Mouse (Mus musculus): ENCODE measurements around the gene Cd48. TPM values are rescaled to one million over a fixed set of nuclear protein-coding genes. Genes with fewer than 3 reads are reported as not detected.
"Not testable (repeated sequence)": the region's sequence is repeated elsewhere in the genome, so short reads cannot be mapped to it uniquely, and the experiment has no call there.

Cd48 gene
- total RNA-seq (2021) = 1 to 10 TPM; 2.0 to 2.2 TPM
- long read RNA-seq, experiment 1 = 0 reads
- long read RNA-seq, experiment 2, partial matches to known transcripts = 0 of 1 reads
- long read RNA-seq, experiment 2, other reads (novel, unspliced or antisense) = 0 of 1 reads

GRCm38 (mm10) chr1:171681531-171682299, at the start of gene Cd48:
TSS of gene Cd48 (plus strand) at chr1:171682009.
- DNase-seq (ENCODE audit: low spot score in 2 of 2) = no peak

- DNase-seq (ENCODE audit: low spot score in 2 of 2) = no peak
Measured at GRCm38 (mm10) chr1:171635696-171636095, 46.1 kb upstream of the Cd48 start.

GRCm38 (mm10) chr1:171637101-171637500, 44.7 kb upstream of the Cd48 start:
- no peak for DNase-seq (ENCODE audit: low spot score in 2 of 2)

- no peak for DNase-seq (ENCODE audit: low spot score in 2 of 2)
Measured at GRCm38 (mm10) chr1:171638686-171639085, 43.1 kb upstream of the Cd48 start.

GRCm38 (mm10) chr1:171640796-171641195, 41.0 kb upstream of the Cd48 start:
- DNase-seq (ENCODE audit: low spot score in 2 of 2) = no peak

GRCm38 (mm10) chr1:171643612-171644011, 38.2 kb upstream of the Cd48 start:
- no peak for DNase-seq (ENCODE audit: low spot score in 2 of 2)

GRCm38 (mm10) chr1:171646429-171646940, 35.3 kb upstream of the Cd48 start:
- DNase-seq (ENCODE audit: low spot score in 2 of 2) = no peak

GRCm38 (mm10) chr1:171647716-171648115, 34.1 kb upstream of the Cd48 start:
- DNase-seq (ENCODE audit: low spot score in 2 of 2) = no peak

- DNase-seq (ENCODE audit: low spot score in 2 of 2) = no peak
Measured at GRCm38 (mm10) chr1:171648840-171649239, 33.0 kb upstream of the Cd48 start.

GRCm38 (mm10) chr1:171652734-171653133, 29.1 kb upstream of the Cd48 start, which contains the start of gene Slamf7:
TSS of gene Slamf7 (minus strand) at chr1:171653035.
- no peak for DNase-seq (ENCODE audit: low spot score in 2 of 2)

- DNase-seq (ENCODE audit: low spot score in 2 of 2) = no peak
Measured at GRCm38 (mm10) chr1:171658561-171658991, 23.2 kb upstream of the Cd48 start.

GRCm38 (mm10) chr1:171660423-171660822, 21.4 kb upstream of the Cd48 start:
- DNase-seq (ENCODE audit: low spot score in 2 of 2) = no peak

GRCm38 (mm10) chr1:171661482-171661881, 20.3 kb upstream of the Cd48 start:
- DNase-seq (ENCODE audit: low spot score in 2 of 2) = no peak

GRCm38 (mm10) chr1:171663757-171664156, 18.1 kb upstream of the Cd48 start:
- no peak for DNase-seq (ENCODE audit: low spot score in 2 of 2)

- DNase-seq (ENCODE audit: low spot score in 2 of 2) = no peak
Measured at GRCm38 (mm10) chr1:171666350-171666749, 15.5 kb upstream of the Cd48 start.

GRCm38 (mm10) chr1:171667160-171667559, 14.6 kb upstream of the Cd48 start:
- no peak for DNase-seq (ENCODE audit: low spot score in 2 of 2)

- DNase-seq (ENCODE audit: low spot score in 2 of 2) = not testable (repeated sequence)
Measured at GRCm38 (mm10) chr1:171672451-171672850, 9.4 kb upstream of the Cd48 start.

- no peak for DNase-seq (ENCODE audit: low spot score in 2 of 2)
Measured at GRCm38 (mm10) chr1:171672854-171673475, 8.8 kb upstream of the Cd48 start.

- no peak for DNase-seq (ENCODE audit: low spot score in 2 of 2)
Measured at GRCm38 (mm10) chr1:171674467-171674866, 7.3 kb upstream of the Cd48 start.

GRCm38 (mm10) chr1:171677721-171678120, 4.1 kb upstream of the Cd48 start:
- DNase-seq (ENCODE audit: low spot score in 2 of 2) = no peak

GRCm38 (mm10) chr1:171681009-171681408, 800 bp upstream of the Cd48 start:
- no peak for DNase-seq (ENCODE audit: low spot score in 2 of 2)

GRCm38 (mm10) chr1:171684923-171685322, 3.1 kb downstream of the Cd48 start:
- no peak for DNase-seq (ENCODE audit: low spot score in 2 of 2)

Data from gastrocnemius, postnatal 4 days (tissue).